Mouse (Mus musculus) fibroblast of lung, adult 2 months (primary cell): Measurements from ENCODE around the gene Spem2.
"Not testable (repeated sequence)": the region's sequence is repeated elsewhere in the genome, so short reads cannot be mapped to it uniquely, and the experiment has no call there.

Source experiments
- DNase-seq: peaks from one replicate; pipeline ENCODE4 v3.0.0-alpha.2; 2011; ENCODE audit warnings: low read depth

Gene Spem2

DNA sequence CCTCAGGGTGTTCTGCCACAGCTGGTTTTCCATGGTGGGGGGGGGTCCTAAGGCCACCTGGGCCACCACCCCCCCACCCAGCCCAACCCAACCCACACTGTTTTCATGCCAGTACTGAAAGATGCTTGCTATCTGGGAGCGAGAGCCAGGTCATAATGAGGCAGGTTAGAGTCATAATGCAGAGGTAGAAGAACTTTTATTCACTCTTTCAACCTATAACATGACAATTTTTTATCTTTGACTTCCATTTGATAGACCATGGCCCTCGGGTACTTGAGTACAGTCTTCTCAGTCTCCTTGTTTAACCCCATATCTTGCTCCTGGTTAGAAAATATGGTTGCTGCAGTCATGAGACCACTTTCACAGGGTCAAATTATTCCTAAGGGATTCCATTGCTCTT is at the start of gene Spem2:
Spem2 (minus strand) TSS at position 101 of the 400 bp plus-strand sequence.
- DNase-seq: no peak

DNA sequence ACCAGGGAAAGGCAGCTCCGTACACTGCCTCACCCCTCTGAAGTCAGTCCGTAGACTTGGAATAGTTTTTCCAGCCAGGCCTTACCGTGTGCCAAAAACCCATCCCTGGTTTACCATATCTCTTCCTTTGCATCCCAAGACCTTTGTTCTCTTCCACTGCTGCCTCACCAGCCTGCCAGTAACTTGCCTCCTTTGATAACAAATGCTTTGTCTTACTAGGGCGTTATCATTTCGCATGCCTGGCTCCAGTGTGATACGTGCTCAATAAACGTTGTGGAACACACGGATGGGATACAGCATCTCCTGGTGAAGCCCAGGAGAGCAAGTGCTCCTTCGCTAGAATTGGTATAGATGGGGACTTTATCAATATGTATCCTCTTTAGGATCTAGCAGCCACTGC is 49.1 kb upstream of the Spem2 start:
- DNase-seq: no peak

DNA sequence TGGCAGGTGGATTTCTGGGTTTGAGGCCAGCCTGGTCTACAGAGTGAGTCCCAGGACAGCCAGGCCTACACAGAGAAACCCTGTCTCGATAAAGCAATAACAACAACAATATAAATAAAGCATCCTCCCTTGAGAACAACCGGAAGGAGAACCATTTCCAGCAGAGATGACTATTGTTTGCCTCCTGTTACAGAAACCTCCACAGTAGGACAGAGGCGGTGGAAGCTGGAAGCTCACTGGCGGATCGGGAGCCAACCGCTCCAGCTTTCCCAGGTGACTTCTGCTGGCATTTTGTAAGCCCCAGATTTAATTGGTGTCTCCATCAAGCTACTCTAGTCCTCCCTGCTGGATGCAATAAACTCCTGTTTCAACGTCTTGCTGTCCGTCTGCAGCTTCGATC is 47.3 kb upstream of the Spem2 start:
- DNase-seq: no peak

DNA sequence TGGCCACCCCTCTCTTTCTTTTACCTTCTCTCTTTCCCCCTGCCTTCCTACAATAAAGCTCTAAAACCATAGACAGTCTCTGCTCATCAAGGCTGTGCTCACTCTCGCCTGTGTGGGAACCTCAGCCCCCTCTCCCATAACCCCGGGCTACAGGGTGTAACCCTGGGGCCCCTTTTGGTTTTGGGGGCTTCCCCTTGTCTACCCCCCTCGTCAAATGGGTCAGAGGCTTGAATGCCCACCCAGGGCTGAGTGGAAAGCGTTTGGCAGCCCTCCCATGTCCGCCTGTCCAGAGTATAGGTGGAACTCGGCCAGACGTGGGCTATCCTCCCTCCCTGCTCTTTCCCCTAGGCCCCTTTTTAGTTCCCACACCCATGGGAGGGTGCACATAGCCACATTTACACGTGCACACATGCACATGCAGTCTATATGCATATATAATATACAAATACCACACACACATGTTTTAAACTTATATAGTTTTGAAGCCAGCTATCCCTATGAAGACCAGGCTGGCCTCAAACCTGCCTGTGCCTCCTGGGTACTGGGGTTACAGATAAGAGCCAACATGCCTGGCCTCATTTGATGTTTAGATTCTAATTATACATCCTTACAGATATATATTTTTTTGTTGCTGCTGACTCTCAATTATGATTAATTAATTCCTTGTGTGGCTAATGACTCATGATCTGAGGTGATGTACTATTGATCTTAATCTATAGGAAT is 46.0 kb upstream of the Spem2 start:
- DNase-seq: no peak

DNA sequence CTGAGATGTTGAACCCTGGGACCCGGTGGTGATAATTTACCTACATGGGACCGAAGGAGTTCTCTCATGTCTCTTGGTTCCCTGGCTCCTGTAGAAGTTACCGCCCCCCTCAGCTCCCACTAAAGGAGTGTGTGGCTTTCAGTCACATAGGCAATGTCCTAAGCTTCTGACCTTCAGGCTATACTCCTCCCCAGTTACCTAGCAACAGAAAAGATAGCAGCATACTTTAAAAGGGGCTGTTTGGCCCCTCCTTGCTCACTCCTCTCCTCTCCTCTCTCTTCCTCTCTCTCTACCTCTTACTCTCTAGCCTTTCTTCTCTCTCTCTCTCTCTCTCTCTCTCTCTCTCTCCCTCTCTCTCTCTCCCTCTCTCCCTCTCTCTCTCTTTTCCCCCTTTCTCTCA is 45.5 kb upstream of the Spem2 start:
- DNase-seq: not testable (repeated sequence)

DNA sequence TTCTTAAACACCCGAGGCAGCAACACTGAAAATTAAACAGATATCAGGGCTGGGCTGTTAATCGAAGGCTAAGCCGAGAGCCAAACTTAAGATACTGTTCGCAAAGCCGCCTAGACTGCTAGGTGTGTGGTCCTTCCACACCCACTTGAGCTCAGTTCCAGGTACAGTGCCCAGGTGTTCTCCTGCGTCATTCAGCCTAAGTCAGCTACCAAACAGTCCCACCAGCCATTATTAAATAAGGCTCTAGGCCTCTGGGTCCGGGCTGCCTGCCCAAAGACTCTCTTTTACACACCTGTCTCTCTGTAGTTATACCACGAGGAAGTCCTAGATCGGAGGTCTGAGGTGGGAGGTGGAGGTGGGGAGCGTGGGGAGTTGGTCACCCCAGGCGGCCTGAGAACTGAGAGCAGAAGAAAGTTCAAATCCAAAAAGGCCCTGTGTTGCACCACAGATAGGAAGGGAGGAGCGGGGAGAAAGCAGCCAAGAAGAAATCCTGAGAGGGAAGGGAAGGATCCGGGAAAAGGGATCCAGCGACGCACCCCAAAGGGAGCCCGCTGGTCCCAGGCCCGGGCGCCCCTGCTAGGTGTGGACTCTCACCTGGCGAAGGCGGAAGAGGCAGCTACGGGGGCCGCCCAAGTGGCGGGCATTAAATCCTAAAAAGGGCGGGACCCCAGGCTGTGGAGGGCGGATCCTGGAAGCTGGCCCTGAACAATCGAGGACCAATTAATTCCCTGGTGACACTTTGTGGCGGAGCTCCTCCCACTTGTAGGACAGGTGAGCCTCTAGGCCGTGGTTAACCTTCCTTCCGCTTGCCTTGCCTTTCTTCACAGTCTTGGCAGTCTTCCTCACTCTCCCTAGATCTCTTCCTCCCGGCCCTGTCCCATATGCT is 40.1 kb upstream of the Spem2 start, which contains the start of gene Tnk1:
Tnk1 (minus strand) TSS at position 618 of the 886 bp plus-strand sequence.
- DNase-seq: no peak

DNA sequence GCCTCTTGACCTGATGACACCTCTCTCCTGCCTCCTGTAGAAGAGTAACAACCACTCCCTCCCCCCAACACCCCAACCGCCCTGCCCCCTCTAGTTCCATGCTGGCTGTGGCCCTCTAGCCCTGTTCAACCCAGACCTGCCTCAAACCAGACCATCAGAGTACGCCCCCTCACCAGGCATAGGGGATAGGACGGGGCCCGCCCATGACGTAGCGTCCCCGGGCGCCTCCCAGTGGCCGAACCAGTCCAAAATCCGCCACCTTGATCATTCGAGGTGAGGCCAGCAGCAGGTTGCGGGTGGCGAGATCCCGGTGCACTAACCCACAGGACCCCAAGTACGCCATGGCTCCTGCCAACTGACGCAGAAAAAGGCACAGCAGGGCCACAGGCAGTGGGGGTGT is 37.1 kb upstream of the Spem2 start:
- DNase-seq: no peak

DNA sequence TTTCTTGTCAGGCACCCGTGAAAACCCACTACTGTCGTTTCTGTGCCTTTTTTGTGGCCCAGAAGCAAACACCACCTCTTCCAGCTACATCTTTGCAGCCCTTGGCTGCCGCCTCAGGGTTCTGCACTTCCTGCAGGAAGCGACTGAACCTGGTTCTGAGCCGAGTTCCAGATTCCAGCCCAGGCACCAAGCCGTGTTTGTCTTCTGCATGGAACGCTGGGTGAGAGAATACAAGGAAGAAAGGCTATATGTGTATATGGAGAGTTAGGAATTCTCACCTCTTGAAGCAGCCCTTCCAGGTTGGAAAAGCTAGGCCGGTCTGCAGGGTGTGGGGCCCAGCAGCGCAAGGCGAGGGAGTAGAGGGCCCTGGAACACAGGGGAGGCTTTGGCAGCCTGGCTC is 36.4 kb upstream of the Spem2 start:
- no peak for DNase-seq

DNA sequence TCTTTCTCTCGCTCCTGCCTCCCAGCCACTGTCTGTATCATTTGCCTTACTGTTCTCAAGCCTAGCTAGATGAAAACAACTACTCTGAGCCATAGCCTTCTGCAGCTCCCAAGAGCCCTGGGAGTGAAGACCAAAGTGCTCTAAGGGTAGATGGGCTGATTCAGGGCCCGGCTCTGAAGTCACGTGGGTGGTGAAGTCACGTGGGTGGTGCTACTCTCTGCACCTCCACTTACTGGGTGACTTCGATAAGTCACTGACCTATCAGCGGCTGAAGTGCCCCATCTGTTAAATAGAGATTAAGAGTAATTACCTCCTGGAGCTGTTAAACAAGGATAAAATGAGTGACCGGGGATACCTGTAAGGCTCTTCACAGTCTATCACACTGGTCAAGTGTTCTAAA is 35.7 kb upstream of the Spem2 start:
- DNase-seq: no peak

DNA sequence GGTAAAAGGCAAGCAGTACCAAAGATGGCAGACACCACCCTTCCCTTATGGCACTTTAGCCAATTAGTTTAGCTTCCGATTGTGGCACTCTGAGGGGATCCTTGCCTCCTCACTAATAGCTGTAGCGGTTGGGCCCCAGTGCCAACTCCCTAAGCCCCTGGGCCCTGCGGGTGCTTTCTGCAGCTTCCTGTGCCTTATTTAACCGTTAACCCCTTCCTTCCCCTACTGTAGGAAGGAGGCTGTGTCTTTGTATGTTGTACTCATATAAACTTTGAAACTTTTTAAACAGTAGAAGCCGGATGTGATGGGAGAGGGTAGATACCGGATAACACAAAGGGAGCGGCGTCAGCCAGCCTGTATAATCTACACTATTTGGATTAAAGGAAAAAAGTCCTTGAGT is 32.5 kb upstream of the Spem2 start:
- no peak for DNase-seq

DNA sequence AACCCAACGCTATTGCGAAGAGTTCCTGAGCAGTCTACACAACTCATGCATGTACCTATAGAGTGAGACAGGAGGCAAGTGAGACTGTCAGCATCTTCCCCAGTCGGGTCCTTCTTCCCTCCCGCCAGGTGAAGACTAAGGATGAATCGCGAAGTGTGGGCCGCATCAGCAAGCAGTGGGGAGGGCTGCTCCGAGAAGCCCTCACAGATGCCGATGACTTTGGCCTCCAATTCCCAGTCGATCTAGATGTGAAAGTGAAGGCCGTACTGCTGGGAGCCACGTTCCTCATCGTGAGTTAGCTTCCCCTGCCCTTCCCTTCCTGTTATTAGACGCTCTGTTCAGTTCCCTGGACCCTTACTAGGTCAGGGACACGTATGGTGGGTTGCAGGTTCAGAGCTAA is 31.6 kb upstream of the Spem2 start:
- DNase-seq: no peak

DNA sequence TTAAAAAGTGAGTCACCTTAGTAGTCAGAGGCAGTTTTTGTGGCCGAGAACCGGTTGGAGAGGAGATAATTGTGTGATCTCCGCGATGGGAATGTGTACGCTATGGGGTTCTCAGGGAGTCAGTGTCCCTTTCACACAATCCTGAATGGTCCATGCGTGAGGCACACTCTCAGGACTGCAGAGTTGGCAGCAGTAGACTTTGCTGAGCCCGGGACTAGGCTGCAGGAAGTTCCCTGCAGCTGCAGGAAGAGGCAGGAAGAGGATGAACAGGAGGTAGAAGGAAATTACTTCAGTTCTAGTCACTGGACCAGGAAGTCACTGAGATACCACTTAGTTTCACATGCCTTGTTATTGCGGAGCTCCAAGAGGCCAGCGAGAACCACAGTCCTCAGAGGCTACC is 30.9 kb upstream of the Spem2 start:
- DNase-seq: no peak

DNA sequence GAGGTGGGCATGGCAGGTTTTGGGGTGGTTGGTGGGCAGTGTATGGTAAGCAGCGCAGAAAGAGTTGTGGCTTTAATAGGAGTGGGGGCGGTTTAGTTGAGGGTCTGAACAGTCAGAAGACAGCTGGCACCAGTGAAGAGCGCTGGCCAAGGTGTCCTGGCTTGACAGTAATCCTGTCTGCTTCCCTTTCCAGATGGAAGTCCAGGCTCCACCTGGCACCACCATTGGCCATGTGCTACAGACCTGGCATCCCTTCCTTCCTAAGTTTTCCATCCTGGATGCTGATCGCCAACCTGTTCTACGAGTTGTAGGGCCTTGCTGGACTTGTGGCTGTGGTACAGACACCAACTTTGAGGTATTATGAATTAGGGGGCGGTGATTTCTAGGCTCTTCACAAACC is 29.8 kb upstream of the Spem2 start:
- DNase-seq: no peak

DNA sequence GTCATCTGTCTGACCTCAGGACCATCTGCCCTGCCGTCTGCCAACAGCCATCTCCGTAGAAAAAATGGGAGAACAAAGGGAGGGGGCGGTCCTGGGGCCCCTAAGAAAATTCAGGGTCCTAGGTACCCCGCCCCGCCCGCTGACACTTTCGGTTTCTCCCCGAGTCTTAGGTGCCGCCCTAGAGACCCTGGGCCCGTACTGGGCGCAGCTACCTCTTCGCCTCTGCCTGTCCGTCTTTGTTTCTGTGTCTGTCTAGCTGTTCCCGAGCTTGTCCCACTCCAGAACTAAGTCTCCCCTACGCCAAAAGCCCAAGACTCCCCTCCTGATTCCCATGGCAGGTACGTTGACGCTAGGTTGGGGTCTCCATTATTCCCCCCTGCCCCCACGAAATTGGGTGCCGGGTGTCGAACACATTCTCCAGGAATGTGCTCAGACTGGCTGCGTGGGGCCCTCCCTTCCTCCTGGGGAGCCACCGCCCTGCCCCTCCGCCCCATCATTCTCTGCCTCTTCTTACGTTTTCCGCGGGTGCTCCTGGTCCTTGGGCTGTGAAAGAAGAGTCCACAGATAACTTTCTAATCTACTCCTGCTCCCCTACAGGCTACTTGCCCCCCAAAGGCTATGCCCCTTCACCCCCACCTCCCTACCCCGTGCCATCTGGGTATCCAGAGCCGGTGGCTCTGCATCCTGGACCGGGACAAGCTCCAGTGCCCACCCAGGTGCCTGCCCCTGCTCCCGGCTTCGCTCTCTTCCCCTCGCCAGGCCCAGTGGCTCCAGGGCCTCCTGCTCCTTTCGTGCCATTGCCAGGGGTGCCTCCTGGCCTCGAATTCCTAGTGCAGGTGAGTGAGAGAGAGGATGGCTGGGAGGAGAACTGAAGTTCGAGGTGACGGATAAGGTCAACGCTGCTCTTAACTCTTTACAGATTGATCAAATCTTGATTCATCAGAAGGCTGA is 28.7 kb upstream of the Spem2 start:
- DNase-seq: no peak

DNA sequence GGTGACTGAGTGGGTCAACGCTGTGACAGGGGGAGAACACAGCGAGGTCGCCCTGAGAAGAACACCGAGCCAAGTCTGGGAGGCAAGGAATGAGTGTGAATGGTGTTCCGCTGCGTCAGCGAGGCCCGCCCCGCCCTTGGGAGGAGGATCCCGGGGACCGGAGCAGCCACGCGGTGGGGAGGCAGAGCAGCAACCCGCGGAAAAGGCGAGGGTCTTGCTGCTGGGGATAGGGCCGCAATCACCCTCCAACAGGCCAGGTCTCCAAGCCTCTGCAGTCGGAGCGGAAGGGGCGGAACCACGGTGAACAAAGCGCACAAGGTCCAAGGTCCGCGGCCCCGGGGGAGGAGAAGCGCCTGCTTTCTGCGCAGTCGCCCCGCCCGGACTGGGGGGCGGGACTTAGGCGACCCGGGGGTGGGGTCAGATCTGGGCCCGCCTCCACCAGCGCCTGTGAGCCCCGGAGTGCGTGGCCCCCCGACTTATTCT is 28.0 kb upstream of the Spem2 start, which contains the start of gene Plscr3:
Plscr3 (plus strand) TSS at position 179 of the 483 bp plus-strand sequence.
- DNase-seq: peak; percentile 66

DNA sequence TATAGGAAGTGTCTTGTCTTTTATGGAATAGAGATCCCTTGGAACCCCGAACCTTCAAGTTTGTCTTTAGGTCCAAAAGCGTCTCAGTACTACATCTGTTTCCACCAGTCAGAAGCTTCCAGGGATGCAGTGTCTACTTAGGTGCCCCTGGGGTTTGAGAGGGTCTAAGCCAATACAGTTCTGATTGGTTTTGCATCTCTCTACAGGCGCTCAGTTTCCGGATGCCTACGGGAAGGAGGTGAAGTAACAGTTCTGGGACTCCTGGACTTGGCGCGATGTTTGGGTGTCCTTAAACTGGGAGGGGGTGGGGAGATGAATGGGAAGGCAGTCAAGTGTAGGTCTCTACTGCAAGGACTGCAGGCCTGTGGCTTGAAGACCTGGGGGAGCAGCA is 20.4 kb upstream of the Spem2 start:
- DNase-seq: no peak

DNA sequence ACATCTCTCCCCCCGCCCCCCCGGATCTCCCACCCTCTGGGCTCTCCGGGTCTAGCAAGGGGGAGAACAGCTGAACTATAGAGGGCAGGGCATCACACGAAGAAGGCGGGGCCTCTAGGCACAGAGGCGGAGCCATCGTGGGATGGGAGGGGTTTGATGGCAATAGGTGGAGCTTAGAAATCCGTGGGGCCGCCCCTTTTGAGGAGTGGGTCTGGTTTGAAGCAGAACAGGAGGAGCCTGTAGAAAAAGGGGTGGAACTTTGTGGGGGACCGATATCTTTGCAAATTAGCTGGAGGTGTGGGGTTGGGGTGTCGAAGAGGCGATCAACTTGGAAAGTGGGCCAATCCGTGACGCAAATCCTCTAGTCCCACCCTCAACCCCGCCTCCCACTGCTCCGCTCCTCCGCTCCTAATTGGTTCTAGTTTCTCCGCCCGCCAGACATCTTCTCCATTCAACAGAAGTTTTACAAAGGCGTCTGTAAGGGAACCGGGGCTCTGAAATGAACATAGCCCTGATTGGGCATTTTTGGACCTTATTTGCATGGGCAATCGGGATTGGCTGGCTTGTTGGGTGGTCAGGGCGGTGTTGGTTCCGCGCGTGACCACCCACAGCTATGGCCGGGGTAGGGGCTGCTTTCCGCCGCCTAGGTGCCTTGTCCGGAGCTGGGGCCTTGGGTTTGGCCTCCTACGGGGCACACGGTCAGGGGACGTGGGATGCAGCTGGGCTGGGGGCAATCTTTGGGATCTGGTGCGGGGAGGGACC is 19.9 kb upstream of the Spem2 start, which contains the start of gene Tmem256:
Tmem256 (plus strand) TSS at position 563 of the 762 bp plus-strand sequence.
- peak; percentile 98 for DNase-seq

DNA sequence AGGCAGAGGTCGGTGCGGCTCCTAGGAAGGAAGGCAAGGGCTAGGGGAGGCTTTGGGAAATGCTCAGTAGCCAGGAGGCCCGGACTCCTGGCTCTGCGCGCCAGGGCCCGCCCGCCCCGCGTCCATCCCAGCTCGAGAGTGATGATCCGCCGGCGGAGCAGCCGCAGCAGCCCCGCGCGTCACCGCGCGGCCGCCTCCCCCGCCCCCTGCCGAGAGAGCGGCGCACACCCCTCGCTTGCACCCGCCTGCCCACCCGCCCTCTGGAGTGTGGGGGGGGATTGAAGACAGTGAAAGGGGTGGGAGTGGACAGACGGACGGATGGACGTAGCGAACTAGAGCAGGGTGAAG is 19.3 kb upstream of the Spem2 start, which contains the start of gene Nlgn2:
Nlgn2 (minus strand) TSS at position 181 of the 348 bp plus-strand sequence.
- no peak for DNase-seq

DNA sequence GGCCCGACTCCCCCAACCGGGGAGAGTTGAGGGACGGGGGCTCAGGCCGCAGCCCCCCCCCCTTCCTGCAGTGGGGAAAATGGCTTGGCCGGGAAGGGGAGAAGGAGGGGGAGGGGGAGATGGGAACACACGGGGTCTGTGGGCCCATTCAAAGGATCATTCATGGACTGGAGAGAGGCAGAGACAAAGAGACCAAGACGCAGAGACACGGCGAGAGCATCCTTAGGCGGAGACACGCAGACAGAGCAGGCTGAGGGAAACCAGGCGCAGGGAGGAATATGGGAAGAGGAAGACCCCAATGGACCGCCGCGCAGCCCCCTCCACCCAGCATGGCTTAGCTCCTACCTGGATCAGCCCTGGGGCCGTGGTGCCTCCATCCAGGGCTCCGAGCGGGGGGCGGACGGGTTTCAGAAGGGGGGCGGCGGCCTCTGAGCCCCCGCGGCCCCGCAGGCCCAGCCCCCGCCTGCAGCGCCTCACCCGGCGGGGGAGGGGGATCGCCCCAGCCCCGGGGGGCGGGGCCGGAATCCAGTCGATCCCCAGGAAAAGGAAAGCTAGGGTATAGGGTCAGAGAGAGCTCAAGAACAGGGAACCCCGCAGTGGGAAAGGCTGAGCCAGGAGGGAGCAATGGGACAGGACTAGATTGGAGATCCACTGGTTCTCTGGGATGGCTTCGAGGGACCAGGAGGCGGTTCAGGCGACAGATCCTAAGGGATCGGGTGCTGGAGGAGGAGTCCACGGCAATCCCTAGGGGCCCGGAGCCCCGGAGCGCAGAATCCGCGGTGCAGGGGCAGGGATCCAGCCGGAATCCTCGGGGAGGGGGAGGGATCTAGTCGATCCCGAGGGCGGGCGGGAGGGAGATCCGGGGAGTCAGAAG is 18.7 kb upstream of the Spem2 start:
- DNase-seq: no peak

DNA sequence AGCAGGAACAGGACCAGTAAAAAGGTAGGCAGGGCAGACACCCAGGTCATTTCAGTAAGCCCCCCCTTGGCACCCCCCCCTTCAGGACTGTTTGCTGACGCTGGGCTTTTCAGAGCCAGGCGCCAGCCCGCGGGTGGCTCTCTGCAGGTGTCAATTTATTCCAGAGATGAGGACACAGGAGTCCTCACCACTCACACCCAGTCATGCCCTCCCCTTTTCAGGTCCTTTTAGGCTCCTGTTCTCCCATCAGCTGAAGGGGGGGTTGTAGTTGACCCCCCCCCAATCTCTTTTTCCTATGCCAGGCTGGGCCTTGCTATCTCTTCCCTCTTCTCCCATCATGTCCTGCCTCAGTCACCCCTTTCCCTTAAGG is 17.7 kb upstream of the Spem2 start:
- no peak for DNase-seq
